In the genomic region with DNA sequence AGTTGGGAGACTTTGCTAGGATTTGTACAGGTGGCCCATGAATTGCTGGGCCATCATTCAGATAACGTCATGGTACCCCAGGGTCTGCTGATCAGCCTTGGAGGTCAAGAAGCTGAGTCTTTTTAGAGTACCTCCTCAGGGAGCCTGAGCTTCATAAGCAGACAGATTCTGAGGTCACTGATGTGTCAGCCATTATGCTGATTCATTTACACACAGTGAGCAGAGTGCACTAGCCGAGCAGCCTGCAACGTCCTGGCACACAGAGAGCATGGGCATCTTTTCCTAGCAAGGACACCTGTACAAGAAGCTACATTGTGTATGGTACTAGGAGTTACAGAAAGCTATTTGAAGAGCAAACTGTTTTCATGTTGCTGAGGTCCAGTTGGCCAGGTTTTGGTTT, we compare ENCODE assay signal across 27 mouse cellular contexts.
A peak's percentile ranks its signal among the peaks of the same experiment; 100 is the strongest.
DNase-seq lines count a peak whose midpoint lies in the region; ATAC-seq and TF ChIP-seq lines count a peak whose summit lies in the region.
"Had no signal": no experiment of that assay in that cellular context is flagged by ENCODE, and none has a peak within 500 bp of the region (broad histone marks: within the 10 kb centered on the region; RNA-seq: fewer than 3 reads in every experiment).

No protein-coding gene starts in this region.

- no peaks in the 10 kb centered on the region for H3K27me3 ChIP-seq in neural tube, embryonic 11.5 days (ENCODE audit: control insufficient read depth, insufficient read depth, low read length)
- H3K27me3 ChIP-seq in myocyte (ENCODE audit: control insufficient read depth, insufficient read depth, insufficient read length), result no peaks in the 10 kb centered on the region
- H3K27me3 ChIP-seq: embryonic facial prominence, embryonic 15.5 days; forebrain, embryonic 15.5 days; heart, embryonic 15.5 days; hindbrain, embryonic 15.5 days had no signal

- peaks cover 84% of the 10 kb centered on the region for H3K79me2 ChIP-seq in myocyte (ENCODE audit: control insufficient read depth, insufficient read depth)

- H3K9ac ChIP-seq in neural tube, embryonic 11.5 days (ENCODE audit: low read length), result no peak overlapping the region
- H3K9ac ChIP-seq: embryonic facial prominence, embryonic 15.5 days; forebrain, embryonic 15.5 days; heart, embryonic 15.5 days; hindbrain, embryonic 15.5 days had no signal

- 23% methylated on average over 3 of the region's 3 CpGs for WGBS in neural tube, embryonic 11.5 days

- no peak for DNase-seq in gastrocnemius, adult 2 months
- no peak for DNase-seq in gastrocnemius, postnatal 14 days
- DNase-seq in neural tube, embryonic 11.5 days (ENCODE audit: low spot score), result no peak
- DNase-seq in neural tube, embryonic 10.5 days (ENCODE audit: extremely low spot score, low spot score), result no peak
- DNase-seq in Muller cell, postnatal 12 days (ENCODE audit: inconsistent ontology term), result peak; percentile 26
- no peak for DNase-seq in MN1 (ENCODE audit: low spot score)
- no peak for DNase-seq in yolk sac, embryonic 10.5 days (ENCODE audit: low spot score)
- DNase-seq: adrenal gland, adult 8-10 months; adrenal gland, postnatal 36 days; cerebellum, adult 11 months; cerebellum, adult 8-10 months; cerebellum, postnatal 14 days; embryo, embryonic 11 days; gastrocnemius, postnatal 36 days; heart, adult 18-20 months; heart, postnatal 14 days had no signal

- TF ChIP-seq POLR2A in myocyte (IDR thresholded peaks at IDR 0.05; ENCODE audit: insufficient read length, low read depth), result no peak

- intact Hi-C loops in gastrocnemius, adult 2 months (cut with DNase I), result no loop called here
- intact Hi-C loops in gastrocnemius, postnatal 14 days (cut with DNase I; ENCODE audit: low total_unique reads), result no loop called here

- H3K4me1 ChIP-seq in neural tube, embryonic 11.5 days (ENCODE audit: control insufficient read depth, insufficient read depth, low read length), result peaks cover 9% of the 10 kb centered on the region

- H3K36me3 ChIP-seq in neural tube, embryonic 11.5 days (ENCODE audit: control insufficient read depth, insufficient read depth, low read length), result no peaks in the 10 kb centered on the region
- no peaks in the 10 kb centered on the region for H3K36me3 ChIP-seq in myocyte (ENCODE audit: control insufficient read depth, insufficient read depth)
- H3K36me3 ChIP-seq: embryonic facial prominence, embryonic 15.5 days; forebrain, embryonic 10.5 days; forebrain, embryonic 15.5 days; G1E; heart, embryonic 15.5 days; hindbrain, embryonic 15.5 days had no signal

- TF ChIP-seq CTCF in gastrocnemius, adult 2 months (IDR thresholded peaks at IDR 0.05), result no peak

- peak; percentile 53; the same call in 1 of the 2 replicates for ATAC-seq in neural tube, embryonic 11.5 days (ENCODE audit: insufficient read depth, low FRiP score, low TSS enrichment)
- ATAC-seq: CD4-positive, CD25-positive, alpha-beta regulatory T cell, adult 4 months; intestine, embryonic 16.5 days had no signal

- H3ac ChIP-seq in myocyte (ENCODE audit: control insufficient read depth, insufficient read length), result no peak overlapping the region

- no peak overlapping the region for H3K4me3 ChIP-seq in gastrocnemius, adult 2 months
- H3K4me3 ChIP-seq in neural tube, embryonic 11.5 days (ENCODE audit: low read depth, low read length), result no peak overlapping the region
- no peak overlapping the region for H3K4me3 ChIP-seq in myocyte
- H3K4me3 ChIP-seq: embryonic facial prominence, embryonic 15.5 days; erythroblast, embryonic 14.5 days; forebrain, embryonic 10.5 days; forebrain, embryonic 15.5 days; heart, embryonic 15.5 days; hindbrain, embryonic 15.5 days had no signal

- H3K9me3 ChIP-seq in neural tube, embryonic 11.5 days (ENCODE audit: control insufficient read depth, low read length), result no peaks in the 10 kb centered on the region
- H3K9me3 ChIP-seq: embryonic facial prominence, embryonic 15.5 days; forebrain, embryonic 10.5 days; forebrain, embryonic 15.5 days; G1E; heart, embryonic 15.5 days; hindbrain, embryonic 15.5 days had no signal

- H3K27ac ChIP-seq in gastrocnemius, adult 2 months, result peak overlapping the region; percentile 82
- no peak overlapping the region for H3K27ac ChIP-seq in neural tube, embryonic 11.5 days (ENCODE audit: low read depth, low read length)
- H3K27ac ChIP-seq: embryonic facial prominence, embryonic 15.5 days; forebrain, embryonic 10.5 days; forebrain, embryonic 15.5 days; heart, embryonic 15.5 days; hindbrain, embryonic 15.5 days had no signal

- no peak overlapping the region for H3K4me2 ChIP-seq in neural tube, embryonic 11.5 days (ENCODE audit: low read depth)
- peak overlapping the region; percentile 34 for H3K4me2 ChIP-seq in myocyte (ENCODE audit: low read depth)
- H3K4me2 ChIP-seq: embryonic facial prominence, embryonic 15.5 days; forebrain, embryonic 15.5 days; heart, embryonic 11.5 days; heart, embryonic 15.5 days; hindbrain, embryonic 15.5 days had no signal

TF ChIP-seq in myocyte, 11 proteins besides CTCF, POLR2A, EP300 and RAD21:
- TF ChIP-seq POLR2AphosphoS2 (IDR thresholded peaks at IDR 0.05; ENCODE audit: insufficient read length, low read depth) (no peak), E2F4 (IDR thresholded peaks at IDR 0.05; ENCODE audit: insufficient read depth) (no peak), CEBPB (IDR thresholded peaks at IDR 0.05; ENCODE audit: insufficient read depth, poor library complexity, severe bottlenecking) (no peak), TCF12 (IDR thresholded peaks at IDR 0.05; ENCODE audit: insufficient read depth, poor library complexity, severe bottlenecking) (no peak), USF1 (IDR thresholded peaks at IDR 0.05; ENCODE audit: low read depth) (no peak), MAX (IDR thresholded peaks at IDR 0.05; ENCODE audit: low read depth) (no peak), MYOD1 (IDR thresholded peaks at IDR 0.05; ENCODE audit: control insufficient read depth in 1 of 3, insufficient read length in 2 of 3, low read depth in 2 of 3) (no peak), SRF (IDR thresholded peaks at IDR 0.05; ENCODE audit: control insufficient read depth, insufficient read length, low read depth) (no peak), MYOG (IDR thresholded peaks at IDR 0.05; ENCODE audit: control insufficient read depth in 1 of 3, insufficient read depth in 1 of 3, insufficient read length in 2 of 3, low read depth in 2 of 3) (no peak), REST (IDR thresholded peaks at IDR 0.05; ENCODE audit: insufficient read depth, insufficient read length) (no peak)
TF ChIP-seq in myocyte: peak in this region for 0.
